In the genomic region with DNA sequence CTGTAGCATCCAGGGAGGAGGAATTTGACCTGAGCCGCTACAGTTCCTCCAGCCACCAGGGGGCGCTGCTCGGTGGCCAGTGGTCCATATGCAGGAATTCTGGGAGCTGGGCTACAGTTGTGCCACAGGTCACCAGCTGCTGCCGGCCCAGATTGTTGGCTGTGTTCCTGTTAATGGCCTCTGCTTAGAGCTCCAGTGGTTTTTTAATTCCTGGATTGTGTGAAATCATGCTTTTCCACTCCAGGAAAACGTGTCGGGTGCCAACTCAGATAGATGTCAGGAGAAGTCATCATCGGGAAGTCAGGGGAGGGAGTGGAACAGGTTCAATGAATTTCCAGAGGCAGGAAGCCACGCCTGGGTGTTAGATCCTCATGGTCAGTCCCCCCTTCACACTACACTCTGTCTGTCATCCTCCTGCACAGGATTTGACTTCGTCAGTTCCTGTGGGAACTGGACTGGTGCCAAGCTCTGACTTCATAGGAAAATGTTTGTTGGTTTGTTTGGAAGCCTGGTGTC, we compare ENCODE assay signal across 8 mouse cellular contexts. TPM values are rescaled to one million over a fixed set of nuclear protein-coding genes. Genes with fewer than 3 reads are reported as not detected.
DNase-seq lines count a peak whose midpoint lies in the region; ATAC-seq and TF ChIP-seq lines count a peak whose summit lies in the region.

No protein-coding gene starts in this region.

- WGBS in forebrain, embryonic 10.5 days = 39% methylated on average over 9 of the region's 9 CpGs
- WGBS in forebrain, embryonic 12.5 days = 35% methylated on average over 9 of the region's 9 CpGs

- H3K4me3 ChIP-seq in forebrain, embryonic 10.5 days = peak overlapping the region; percentile 30; the same call in 1 of the 2 replicates
- no peak overlapping the region for H3K4me3 ChIP-seq in forebrain, embryonic 12.5 days (replicated peaks)
- no peak overlapping the region for H3K4me3 ChIP-seq in left cerebral cortex, adult 2 months

- H3K9me3 ChIP-seq in forebrain, embryonic 10.5 days = no peaks in the 10 kb centered on the region
- H3K9me3 ChIP-seq in forebrain, embryonic 12.5 days = no peaks in the 10 kb centered on the region

- no peaks in the 10 kb centered on the region for H3K36me3 ChIP-seq in forebrain, embryonic 10.5 days (replicated peaks)
- H3K36me3 ChIP-seq in forebrain, embryonic 12.5 days (replicated peaks) = 0 out of 2 replicates have a peak, but pooled peaks cover 2% of the 10 kb centered on the region

- no peak overlapping the region for H3K4me2 ChIP-seq in forebrain, embryonic 12.5 days

- TF ChIP-seq CTCF in left cerebral cortex, adult 2 months (IDR thresholded peaks at IDR 0.05) = peak; percentile 90

- intact Hi-C loops in left cerebral cortex, adult 2 months (cut with DNase I) = loop anchor here (1.0 to 5.0 kb wide), 2 partner anchors 48 to 80 kb away; partner anchors contain the start of gene Ung

- 0 out of 2 replicates have a peak overlapping the region, but pooled peaks have one; percentile 51 for H3K27ac ChIP-seq in forebrain, embryonic 10.5 days
- no peak overlapping the region for H3K27ac ChIP-seq in forebrain, embryonic 12.5 days
- H3K27ac ChIP-seq in left cerebral cortex, adult 2 months = no peak overlapping the region

- H3K27me3 ChIP-seq in forebrain, embryonic 10.5 days (ENCODE audit: poor library complexity, severe bottlenecking) = no peaks in the 10 kb centered on the region
- no peaks in the 10 kb centered on the region for H3K27me3 ChIP-seq in forebrain, embryonic 12.5 days

- ATAC-seq in forebrain, embryonic 12.5 days (ENCODE audit: low FRiP score) = no peak

- H3K9ac ChIP-seq in forebrain, embryonic 12.5 days = no peak overlapping the region

- peaks cover 16% of the 10 kb centered on the region for H3K4me1 ChIP-seq in forebrain, embryonic 10.5 days
- H3K4me1 ChIP-seq in forebrain, embryonic 12.5 days = peaks cover 3% of the 10 kb centered on the region; the same call in 1 of the 2 replicates

- peak; percentile 77 for DNase-seq in forebrain, embryonic 10.5 days (ENCODE audit: extremely low spot score, low spot score)
- peak; percentile 31 for DNase-seq in c-Kit-positive CD71-negative TER-119-negative erythroid progenitor cells, embryonic 14.5 days (ENCODE audit: low read depth)
- DNase-seq in fibroblast of lung, adult 2 months (ENCODE audit: low read depth) = peak; percentile 24
- DNase-seq in heart, postnatal 4 days = peak; percentile 87
- DNase-seq in left cerebral cortex, adult 2 months (ENCODE audit: extremely low spot score in 1 of 2, low spot score in 2 of 2) = peak; percentile 55 to 56
- peak; percentile 79 for DNase-seq in mesoderm, embryonic 11.5 days (ENCODE audit: low read depth, low spot score)
- peak; percentile 78 for DNase-seq in skeletal muscle tissue, adult 2 months (ENCODE audit: low read depth, low spot score)

RNA-seq across cellular contexts. Expression of gene Usp30, which starts 13.0 kb away (rescaled TPM):
- 12.4 and 12.7 TPM in 2 replicates for polyA plus RNA-seq in forebrain, embryonic 10.5 days (2016; fragmentation: Nextera tagmentation; extraction: Ambion mirVana)
- 15.8 and 16.9 TPM in 2 replicates for polyA plus RNA-seq in forebrain, embryonic 12.5 days (2016; fragmentation: Nextera tagmentation; extraction: Ambion mirVana)
- 10 to 100 TPM; 15.9 to 17.8 TPM for total RNA-seq in heart, postnatal 4 days (2021)
- total RNA-seq in left cerebral cortex, adult 2 months (2021) = 10 to 100 TPM; 39.4 to 42.1 TPM

RNA-seq across cellular contexts. Expression of gene Svop, which starts 39.1 kb away (rescaled TPM):
- 3.2 and 5.4 TPM in 2 replicates for polyA plus RNA-seq in forebrain, embryonic 10.5 days (2016; fragmentation: Nextera tagmentation; extraction: Ambion mirVana)
- 40.2 and 45.7 TPM in 2 replicates for polyA plus RNA-seq in forebrain, embryonic 12.5 days (2016; fragmentation: Nextera tagmentation; extraction: Ambion mirVana)
- total RNA-seq in heart, postnatal 4 days (2021) = under 1 TPM in 1 of 2 experiments, not detected in 1; 0.20 TPM
- 100 to 1,000 TPM; 172 to 190 TPM for total RNA-seq in left cerebral cortex, adult 2 months (2021)

RNA-seq across cellular contexts. Expression of gene Dao, which starts 48.8 kb away (rescaled TPM):
- not detected in 2 replicates for polyA plus RNA-seq in forebrain, embryonic 10.5 days (2016; fragmentation: Nextera tagmentation; extraction: Ambion mirVana)
- polyA plus RNA-seq in forebrain, embryonic 12.5 days (2016; fragmentation: Nextera tagmentation; extraction: Ambion mirVana) = not detected in 2 replicates
- not detected for total RNA-seq in heart, postnatal 4 days (2021)
- total RNA-seq in left cerebral cortex, adult 2 months (2021) = not detected

RNA-seq across cellular contexts. Expression of gene Ssh1, which starts 58.6 kb away (rescaled TPM):
- 13.9 and 17.5 TPM in 2 replicates for polyA plus RNA-seq in forebrain, embryonic 10.5 days (2016; fragmentation: Nextera tagmentation; extraction: Ambion mirVana)
- polyA plus RNA-seq in forebrain, embryonic 12.5 days (2016; fragmentation: Nextera tagmentation; extraction: Ambion mirVana) = 19.0 and 19.9 TPM in 2 replicates
- total RNA-seq in heart, postnatal 4 days (2021) = 10 to 100 TPM; 24.0 to 25.0 TPM
- total RNA-seq in left cerebral cortex, adult 2 months (2021) = 10 to 100 TPM; 28.2 to 28.6 TPM

Comparison
In these comparisons a context has a peak if more than half of its experiments do, and no peak if none do; other contexts are left out.
1. DNase-seq: peak in every context shown above with its lines; median percentile 87 in heart, postnatal 4 days; 79 in mesoderm, embryonic 11.5 days; 78 in skeletal muscle tissue, adult 2 months; 77 in forebrain, embryonic 10.5 days; 56 in left cerebral cortex, adult 2 months; 31 in c-Kit-positive CD71-negative TER-119-negative erythroid progenitor cells, embryonic 14.5 days; 24 in fibroblast of lung, adult 2 months.
2. RNA of gene Svop, which starts 39.1 kb away (total RNA-seq): 172 to 190 TPM in left cerebral cortex, adult 2 months; 0.20 TPM in heart, postnatal 4 days; every median in the first group is over 100 times any median in the second.